Mouse (Mus musculus) lung, postnatal 25 days (tissue): ENCODE results near the gene Nmrk2.

Experiments used
- DNase-seq: peaks from one replicate; pipeline ENCODE4 v3.0.0; 2022; ENCODE audit warnings: low spot score

The Nmrk2 gene

DNA sequence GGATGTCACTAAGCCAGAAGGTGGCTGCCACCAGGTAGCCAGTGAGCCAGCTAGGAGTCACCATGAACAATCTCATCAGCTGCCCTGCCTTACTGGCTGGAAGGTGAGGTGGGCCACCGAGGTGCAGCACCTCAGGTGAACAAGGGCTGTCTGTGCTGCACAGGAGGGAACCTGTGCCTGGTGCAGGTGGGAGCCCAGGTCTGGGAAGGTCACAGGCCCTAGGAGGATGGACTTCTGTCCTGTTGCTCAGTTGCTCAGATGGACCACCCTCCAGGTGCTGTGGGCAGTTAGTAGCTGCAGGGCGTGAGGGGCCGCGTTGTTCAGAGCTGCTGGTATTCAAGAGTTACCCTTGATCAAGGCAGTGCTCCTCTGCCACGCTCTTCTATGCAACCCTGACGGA, 15.0 kb upstream of the Nmrk2 start:
- no peak for DNase-seq

DNA sequence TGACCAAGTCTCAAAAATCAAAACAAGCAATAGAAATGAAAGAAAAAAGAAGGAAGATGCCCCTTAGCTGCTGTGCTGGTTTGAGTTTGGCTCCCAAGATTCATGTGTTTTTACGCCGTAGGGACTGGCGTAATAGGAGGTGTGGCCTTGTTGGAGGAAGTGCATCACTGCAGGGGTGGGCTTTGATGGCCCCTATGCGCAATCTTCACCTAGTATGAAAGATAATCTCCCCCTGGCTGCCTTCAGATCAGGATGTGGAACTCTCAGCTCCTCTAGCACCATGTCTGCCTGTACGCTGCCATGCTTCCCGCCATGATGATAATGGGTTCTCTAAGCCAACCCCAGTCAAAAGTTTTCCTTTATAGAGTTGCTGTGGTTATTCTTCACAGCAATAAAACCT, 14.4 kb upstream of the Nmrk2 start:
- DNase-seq = no peak

DNA sequence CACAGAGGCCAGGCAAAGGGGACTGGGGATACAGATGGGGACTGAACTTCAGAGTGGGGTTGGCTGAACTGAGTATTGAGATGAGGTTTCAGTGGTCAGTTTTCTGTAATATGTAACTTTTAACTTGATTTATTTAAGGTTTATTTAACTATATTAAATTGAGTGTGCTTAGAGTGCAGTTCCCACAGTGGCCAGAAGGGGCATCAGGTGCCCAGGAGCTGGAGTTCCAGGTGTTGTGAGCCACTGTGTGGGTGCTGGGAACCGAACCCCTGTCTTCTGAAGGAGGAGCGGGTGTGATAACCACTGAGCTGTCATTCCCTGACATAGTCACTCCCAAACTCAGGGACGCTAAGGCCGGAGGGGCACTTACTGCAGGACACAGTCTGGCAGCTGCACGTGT, 8.3 kb upstream of the Nmrk2 start:
- DNase-seq = no peak

DNA sequence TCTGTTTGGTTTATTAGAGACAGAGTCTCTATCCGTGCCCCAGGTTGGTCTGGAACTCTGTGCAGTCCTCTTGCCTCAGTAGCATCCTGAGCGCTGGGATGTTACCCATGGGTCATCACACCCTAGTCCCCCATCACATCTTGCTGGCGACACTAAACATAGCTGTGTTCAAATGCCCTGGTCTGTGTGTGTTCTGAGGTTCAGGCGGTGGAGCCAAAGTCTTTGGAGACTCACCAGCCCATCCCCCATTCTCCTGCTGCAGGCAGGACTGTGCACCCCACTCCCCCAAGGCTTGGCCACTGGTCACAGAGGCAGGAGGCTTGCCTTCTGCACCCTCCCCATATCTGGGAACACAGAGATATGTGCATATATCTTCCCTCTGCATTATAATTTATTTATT, 2.3 kb upstream of the Nmrk2 start:
- no peak for DNase-seq

DNA sequence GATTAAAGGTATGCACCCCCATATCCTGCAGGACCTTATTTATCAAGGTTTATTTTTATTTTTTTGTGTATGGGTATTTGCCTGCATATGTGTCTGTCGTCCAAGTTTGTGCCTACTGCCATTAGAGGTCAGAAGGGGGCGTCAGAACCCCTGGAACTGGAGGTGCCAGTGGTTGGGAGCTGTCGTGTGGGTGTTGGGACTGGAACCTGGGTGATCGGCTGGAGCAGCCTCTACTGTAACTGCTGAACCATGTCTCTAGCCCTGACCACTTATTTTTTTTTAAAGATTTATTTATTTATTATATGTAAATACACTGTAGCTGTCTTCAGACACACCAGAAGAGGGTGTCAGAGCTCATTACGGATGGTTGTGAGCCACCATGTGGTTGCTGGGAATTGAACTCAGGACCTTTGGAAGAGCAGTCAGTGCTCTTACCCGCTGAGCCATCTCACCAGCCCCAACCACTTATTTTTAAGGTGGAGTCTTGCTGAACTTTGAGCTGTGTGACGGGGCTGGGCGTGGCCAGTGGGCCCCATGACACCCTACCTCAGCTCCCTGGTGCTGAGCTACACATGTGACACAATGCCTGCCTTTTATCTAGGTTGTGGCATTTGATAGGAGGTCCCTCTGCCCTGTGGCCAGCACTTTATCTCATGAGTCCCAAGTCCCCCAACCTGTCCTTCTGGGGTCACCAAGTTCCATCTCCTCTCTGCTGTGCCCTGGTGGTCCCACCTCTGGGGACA, 1.3 kb upstream of the Nmrk2 start:
- no peak for DNase-seq

DNA sequence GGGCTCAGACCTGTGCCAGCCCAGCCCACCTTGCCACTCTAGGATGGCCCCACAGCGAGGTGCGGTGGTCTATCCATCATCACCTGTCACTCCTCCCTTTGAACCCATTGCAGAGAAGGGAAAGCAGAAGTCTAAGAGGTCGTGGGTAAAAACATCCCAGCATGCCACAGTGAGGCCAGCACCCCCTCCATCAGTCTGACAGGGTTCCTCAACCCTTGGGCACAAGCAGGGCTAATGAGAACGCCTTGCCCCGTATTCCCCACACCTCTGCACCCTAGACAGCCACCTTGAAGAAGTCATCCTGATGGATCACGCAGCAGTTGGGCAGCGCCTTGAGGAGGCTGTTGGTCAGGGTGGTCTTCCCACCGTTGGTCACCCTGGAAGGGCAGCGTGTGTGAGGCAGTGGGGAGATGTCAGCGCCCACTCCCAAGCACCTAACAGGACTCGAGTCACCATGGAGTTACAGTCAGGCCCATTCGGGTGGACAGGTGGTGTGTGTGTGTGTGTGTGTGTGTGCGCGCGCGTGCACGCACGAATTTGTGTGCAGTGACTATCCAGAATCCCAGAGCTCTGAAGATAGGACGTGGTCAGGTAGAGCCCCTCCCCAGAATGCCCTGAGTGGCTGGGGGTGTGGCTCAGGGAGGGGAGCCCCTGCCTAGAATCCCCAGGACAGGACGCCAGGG, 1.1 kb downstream of the Nmrk2 start:
- DNase-seq = no peak

DNA sequence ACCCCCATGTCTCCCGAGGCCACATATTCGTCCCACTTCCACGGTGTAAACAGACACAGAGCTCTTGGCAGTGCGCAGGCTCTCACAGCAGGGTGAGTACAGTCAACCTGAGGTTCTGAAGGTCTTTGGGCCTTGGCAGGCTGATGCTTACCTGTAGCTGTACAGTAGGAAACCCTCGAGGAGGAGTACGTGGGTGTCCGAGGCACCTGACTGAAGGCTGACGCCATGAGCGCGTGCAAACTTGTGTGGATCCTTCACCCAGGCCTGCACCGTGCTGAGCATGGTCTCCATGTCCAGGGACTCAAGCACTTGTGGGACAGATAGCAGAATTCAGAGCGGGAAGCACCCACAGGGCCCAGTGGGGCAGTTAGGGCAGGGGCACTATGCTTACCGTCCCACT, 1.7 kb downstream of the Nmrk2 start:
- DNase-seq = no peak

DNA sequence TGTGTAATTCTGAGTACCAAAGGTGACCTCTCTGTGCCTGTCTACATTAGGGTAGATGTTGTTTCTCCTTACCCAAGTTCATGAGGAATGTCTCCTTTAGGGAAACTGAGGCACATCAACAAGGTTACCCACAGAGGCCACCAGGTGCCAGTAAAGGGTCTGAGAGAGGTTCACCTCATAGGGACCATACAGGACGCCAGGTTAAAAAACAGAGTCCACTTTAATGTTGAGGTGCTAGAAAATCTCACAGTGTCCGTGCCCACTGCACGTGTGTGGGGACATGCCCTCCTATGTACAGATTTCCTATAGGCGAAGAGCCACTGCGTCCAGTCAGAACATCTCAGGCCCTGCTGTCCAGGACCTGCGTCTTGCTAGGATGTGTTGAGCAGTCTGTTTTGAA, 2.9 kb downstream of the Nmrk2 start:
- no peak for DNase-seq

DNA sequence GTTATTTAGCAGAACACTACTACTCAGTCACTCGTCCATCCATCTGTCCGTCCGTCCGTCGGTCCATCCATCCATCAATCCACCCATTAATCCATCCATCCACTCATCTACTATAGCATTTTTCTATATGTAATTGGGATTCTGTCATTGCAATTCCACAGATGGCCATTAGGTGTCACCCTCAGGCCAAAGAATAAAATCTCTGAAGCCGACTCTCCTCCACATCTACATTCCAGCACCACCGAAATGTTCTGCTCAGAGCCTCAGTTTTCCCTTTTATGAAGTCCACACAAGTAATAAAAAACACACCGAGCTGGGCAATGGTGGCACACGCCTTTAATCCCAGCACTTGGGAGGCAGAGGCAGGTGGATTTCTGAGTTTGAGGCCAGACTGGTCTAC, 3.6 kb downstream of the Nmrk2 start:
- peak; percentile 69 for DNase-seq

DNA sequence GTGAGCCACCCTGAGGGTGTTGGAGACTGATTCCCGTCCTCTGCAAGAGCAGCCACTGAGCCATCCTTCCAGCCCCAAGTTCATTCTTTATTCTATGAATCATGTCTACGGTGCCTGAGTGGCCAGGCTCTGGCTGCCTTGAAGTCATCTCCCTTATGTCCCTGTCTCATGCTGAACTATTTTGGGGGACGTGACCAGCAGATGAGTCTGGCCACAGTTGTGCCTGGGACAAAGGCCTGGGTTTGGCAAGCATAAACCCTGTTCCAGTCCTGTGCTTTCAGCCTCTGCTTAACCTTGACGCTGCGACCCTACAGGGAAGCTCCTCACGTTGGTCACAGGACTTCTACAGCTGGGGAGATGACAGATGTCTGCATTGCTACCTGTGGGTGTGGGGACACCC, 4.5 kb downstream of the Nmrk2 start:
- DNase-seq = no peak

DNA sequence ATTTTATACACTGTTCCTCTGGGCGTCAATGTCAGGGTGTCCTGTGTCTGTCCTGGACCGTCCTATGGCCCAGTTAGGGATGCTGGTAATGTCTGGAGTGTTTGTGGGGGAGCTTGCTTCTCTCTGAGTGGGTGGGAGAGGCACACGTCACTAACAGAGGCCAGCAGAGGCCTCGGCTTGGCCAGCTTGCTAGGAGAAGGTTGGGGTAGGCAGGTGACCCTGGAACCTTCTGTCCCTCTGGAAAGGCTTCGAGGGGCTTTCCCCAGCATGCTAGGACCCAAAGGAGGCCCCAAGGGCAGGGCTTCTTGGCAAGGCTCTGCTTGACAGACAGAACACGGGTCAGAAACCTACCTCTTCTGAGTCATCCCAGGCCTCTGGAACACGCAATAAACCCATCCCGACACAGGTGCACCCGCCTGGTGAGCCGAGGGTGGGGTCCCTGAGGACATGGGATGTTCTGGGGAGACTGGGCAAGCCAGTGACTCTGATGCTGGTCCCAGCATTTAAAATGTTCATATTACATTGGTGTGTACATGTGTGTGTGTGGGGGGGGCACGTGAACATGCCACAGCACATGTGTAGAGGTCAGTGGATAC, 5.3 kb downstream of the Nmrk2 start:
- DNase-seq = no peak

DNA sequence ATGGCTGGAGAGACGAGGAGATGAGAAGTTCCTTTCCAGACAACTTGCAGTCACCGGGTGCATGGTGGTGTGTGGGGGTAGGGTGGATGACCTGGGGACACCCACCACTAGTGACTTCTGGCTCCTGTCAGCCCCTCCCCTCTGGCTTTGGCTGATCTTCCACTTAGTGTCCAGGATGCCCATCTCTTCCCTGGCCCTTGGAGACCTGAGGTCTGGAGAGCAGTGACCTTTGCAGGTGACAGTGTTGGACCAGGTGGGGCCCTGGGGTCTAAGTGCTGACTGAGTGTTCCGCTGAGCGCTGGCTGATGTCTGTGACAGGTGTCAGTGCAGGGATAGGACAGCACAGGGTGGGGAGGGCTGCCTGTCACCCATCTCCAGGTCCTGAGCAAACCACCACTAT, 6.6 kb downstream of the Nmrk2 start:
- DNase-seq = no peak

DNA sequence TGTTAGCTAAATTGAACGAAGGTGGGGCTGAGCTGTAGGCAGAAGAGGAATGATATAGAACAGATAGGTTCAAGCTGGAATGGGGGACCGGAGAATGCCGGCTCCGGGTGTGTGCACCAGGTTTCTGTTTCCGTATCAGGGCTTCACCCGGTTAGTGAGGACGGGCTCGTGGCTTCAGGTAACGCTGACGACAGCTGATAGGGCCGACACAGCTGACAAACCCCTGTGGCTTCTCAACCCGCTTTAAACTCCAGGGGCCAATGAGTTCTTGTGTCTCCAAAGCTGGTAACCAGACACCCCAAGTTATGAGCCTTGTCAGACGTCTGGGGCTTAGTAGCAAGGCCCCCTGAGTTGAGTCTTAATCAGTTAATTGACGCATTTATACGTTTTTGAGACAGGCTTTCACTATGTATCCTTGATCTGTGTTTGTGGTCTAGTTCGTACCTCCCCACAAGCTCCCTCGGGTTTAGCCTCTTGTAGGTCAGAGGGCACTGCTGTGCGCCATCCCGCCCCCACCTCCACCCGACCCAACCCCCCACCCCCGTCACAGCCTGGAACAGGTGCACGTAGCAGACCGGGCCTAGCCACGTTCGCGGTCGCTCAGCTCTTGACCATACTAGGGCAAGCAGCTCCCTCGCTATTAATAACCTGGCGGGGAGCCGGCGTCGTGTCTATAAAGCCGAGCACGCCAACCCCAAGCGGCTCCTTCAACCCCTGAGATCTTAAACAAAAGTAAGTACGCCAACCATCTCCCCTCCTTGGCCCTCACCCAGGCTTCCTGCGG, 7.7 kb downstream of the Nmrk2 start:
- DNase-seq = no peak

DNA sequence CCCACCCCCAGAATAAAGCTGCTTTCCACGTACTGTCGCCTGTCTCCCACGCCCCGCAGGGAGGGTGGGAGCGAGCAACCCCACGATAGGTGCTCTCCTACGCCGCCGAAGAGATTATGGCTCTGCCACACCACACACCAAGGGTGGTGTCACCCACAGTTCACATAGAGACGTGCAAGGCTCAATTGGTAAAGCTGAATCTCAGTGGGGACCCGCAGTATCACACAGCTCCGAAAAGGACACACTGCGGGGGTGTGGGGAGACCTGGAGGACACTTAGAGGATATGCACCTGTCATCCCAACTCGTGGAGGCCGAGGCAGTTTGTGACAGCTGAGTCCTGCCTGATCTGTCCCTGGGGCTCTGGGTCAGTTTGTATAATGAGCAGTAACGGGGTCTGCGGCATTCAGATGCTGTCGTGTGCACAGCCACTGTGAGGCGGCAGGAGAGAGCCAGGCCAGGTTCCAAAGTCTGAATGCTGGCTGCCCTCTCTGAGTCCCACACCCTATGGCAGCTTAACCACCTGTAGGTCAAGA, 8.8 kb downstream of the Nmrk2 start:
- no peak for DNase-seq

DNA sequence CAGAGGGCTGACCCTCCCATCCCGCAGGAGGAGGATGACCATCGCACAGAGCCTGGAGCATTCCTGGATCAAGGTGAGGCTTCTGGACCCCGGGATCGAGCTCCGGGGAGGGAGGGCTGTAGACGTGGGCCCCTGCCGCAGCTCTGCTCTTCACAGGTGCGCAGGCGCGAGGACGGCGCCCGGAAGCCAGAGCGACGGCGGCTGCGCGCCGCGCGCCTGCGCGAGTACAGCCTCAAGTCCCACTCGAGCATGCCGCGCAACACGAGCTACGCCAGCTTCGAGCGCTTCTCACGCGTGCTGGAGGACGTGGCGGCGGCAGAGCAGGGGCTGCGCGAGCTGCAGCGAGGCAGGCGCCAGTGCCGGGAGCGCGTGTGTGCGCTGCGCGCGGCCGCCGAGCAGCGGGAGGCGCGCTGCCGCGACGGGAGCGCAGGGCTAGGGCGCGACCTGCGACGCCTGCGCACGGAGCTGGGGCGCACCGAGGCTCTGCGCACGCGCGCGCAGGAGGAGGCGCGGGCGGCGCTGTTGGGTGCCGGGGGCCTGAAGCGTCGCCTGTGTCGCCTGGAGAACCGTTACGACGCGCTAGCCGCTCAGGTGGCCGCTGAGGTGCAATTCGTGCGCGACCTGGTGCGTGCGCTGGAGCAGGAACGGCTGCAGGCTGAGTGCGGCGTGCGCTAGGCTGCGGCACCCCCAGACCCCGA, 9.4 kb downstream of the Nmrk2 start:
- peak; percentile 83 for DNase-seq

DNA sequence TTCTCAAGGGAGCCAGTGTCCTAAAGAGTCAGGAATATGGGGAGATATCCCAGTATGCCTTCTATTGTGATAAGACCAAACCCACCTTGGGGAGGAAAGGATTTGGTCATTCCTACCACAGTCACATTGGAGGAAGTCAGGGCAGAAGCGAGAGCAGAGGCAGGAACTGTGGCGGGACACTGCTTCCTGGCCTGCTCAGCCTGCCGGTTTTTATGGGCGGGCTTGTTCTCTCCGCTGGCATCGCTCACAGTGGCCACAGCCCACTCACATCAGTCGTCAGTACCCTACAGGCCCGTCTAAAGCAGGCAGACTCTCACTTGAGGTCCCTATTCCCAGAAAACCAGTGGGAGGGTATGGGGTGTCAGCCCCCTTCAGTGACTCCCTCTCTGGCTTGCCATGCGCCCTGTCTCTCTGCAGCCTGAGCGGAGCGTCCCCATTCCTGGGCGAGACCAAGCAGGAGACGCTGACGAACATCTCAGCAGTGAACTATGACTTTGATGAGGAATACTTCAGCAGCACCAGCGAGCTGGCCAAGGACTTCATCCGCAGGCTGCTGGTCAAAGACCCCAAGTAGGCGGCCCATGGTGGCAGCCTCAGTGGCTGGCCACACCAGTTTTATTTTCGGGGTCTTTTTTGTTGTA, 10.4 kb downstream of the Nmrk2 start:
- no peak for DNase-seq

DNA sequence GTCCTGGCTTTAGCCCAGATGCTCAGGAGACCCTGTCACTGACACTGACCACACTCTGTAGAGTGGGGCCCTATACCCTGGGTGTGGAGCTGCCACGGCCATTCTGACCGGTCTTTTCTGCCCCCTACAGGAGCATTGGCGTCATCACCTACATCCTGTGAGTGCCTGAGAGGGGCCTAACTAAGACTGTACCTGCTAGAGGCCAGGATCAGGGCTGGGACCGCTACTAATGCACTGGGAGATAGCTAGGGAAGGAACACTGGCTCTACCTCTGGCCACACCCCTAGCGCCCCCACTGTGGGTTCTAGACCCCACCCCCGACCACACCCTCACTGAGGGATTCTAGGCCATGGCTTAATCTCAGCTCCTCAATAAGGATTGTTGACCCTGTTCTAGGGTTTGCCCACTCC, 10.9 kb downstream of the Nmrk2 start:
- no peak for DNase-seq

DNA sequence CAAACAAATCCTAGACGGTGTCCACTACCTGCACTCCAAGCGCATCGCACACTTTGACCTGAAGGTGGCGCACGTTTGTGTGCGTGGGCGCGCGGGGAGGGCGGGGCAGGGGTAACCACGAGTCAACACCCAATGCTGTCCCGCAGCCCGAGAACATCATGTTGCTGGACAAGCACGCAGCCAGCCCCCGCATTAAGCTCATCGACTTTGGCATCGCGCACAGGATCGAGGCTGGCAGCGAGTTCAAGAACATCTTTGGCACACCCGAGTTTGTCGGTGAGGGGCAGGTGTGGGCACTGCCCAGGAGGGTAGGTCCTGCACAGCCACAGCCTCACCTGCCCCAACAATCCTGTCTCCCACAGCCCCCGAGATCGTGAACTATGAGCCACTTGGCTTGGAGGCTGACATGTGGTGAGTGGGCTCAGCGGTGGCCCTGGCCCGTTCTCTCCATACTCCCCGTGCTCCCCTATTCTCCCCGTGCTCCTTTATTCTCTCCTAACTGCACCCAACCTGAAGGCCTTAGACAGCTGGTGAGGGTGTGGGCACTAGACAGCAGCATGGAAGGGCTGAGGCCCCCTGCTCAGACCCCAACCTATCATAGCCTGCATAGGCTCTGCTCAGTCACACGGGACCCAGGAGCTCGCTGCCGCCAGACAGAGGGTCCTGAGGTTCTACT, 11.5 kb downstream of the Nmrk2 start:
- no peak for DNase-seq

DNA sequence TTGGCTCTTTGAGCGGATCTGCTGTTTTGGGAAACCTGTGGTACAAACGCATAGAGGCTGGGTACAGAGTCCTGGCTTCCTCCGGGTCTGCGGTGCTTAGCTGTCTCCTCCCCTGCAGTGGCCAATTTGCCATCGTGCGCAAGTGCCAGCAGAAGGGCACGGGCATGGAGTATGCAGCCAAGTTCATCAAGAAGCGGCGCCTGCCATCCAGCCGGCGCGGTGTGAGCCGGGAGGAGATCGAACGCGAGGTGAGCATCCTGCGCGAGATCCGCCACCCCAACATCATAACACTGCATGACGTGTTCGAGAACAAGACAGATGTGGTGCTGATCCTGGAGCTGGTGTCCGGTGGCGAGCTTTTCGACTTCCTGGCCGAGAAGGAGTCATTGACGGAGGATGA, 12.0 kb downstream of the Nmrk2 start:
- no peak for DNase-seq

DNA sequence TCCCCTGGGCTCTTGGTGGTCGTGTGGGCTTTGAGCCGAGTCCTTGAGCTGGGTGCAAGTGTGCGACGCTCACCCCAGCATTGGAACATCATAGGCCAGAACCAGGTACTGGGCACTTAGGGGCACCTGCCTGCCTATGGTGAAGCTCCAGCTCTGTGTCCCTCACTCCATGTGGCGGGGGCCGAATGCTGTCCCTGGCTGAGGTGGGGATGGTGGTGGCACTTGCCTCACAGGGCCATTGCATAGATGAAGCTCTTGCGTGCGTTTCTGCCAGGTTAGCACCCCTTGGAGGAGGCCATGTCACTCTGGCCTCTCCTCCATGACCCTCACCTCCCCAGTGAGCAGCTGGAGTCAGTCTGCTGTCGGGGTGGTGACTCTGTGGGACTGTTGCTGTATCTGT, 14.7 kb downstream of the Nmrk2 start:
- DNase-seq = no peak

DNA sequence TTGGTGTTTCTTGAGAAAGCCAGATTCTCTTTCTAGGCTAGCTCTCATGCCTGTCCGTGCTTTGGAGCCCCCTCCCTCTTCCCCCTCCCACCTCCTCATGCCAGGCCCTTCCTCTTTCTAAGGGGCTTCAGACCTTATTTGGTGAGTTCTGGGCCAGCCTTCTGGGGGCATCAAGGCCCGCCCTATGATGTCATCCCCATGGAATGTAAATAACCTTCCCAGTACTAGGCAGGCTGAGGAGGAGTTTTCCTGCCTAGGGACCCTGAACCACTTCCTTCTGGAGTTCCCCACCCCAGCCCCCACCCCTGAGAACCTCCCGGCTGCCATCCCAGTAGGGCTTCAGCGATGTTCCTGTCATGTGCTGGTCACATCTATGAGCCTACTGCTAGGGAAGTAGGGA, 17.1 kb downstream of the Nmrk2 start:
- DNase-seq = peak; percentile 63
